Mouse (Mus musculus): Measurements from ENCODE around the gene Olfr1499. TPM values are rescaled to one million over a fixed set of nuclear protein-coding genes. Genes with fewer than 3 reads are reported as not detected.
"Not testable (repeated sequence)": the region's sequence is repeated elsewhere in the genome, so short reads cannot be mapped to it uniquely, and the experiment has no call there.

The Olfr1499 gene
- polyA plus RNA-seq (2015; fragmentation: Nextera tagmentation; extraction: Ambion mirVana): not detected in 2 replicates

DNA sequence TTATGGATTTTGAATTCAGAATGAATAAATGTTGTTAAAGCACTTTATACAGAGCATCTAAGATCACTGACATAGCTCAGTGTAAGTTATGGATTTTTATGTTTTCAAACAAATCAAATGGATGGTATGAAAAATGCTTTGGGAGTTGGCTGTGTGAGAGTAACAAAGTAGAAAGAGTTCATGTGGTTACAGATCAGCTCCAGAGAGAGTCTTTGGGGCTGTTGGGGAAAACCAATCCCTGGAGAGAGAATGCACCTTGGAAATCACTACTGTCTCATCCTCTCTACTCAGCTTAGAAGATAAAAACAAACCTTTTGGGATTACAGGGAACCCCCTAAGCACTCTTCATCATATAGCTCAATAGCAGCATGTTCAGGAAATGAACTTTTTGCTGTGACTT, at the start of gene Olfr1499:
TSS of gene Olfr1499 (minus strand) at position 101 of the 400 bp plus-strand sequence.
- no peak within 1 kb of the TSS for H3K4me3 ChIP-seq (ENCODE audit: low read depth, low read length)

DNA sequence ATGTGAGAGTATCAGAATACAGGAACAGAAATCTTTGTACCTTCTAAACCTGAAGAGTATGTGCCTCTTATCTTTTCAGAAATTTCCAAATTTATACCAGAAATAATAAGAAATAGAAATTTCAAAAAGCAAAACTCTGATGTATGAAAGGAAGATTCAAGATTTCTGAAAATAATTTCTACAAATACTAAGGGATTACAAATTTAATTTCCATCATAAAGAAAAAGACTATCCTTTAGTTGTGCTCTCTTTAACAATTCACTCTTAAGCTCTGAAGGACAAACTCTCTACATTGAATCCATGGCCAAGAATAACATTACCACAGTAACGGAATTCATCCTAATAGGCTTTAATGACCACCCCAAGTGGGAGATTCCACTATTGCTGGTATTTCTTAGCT, 42.2 kb upstream of the Olfr1499 start, which contains the start of gene Olfr1502:
TSS of gene Olfr1502 (plus strand) at position 301 of the 400 bp plus-strand sequence.
- Histone ChIP-seq H3K9me3 (ENCODE audit: control insufficient read depth) (no peaks in the 10 kb centered on the region), H3K9ac (ENCODE audit: low read depth, low read length) (no peak within 1 kb of the TSS), H3K4me2 (replicated peaks; ENCODE audit: low read depth) (no peak within 1 kb of the TSS), H3K27me3 (replicated peaks; ENCODE audit: control insufficient read depth, insufficient read depth, low read length) (no peaks in the 10 kb centered on the region), H3K36me3 (ENCODE audit: control insufficient read depth, insufficient read depth) (no peaks in the 10 kb centered on the region), H3K4me1 (replicated peaks; ENCODE audit: control insufficient read depth, insufficient read depth, low read length) (no peaks in the 10 kb centered on the region), H3K27ac (ENCODE audit: low read depth, low read length) (no peak within 1 kb of the TSS), H3K4me3 (ENCODE audit: low read depth, low read length) (no peak within 1 kb of the TSS)
- 79% methylated on average over 1 of the region's 1 CpGs for WGBS
- no peak for ATAC-seq
- TF ChIP-seq CTCF (IDR thresholded peaks at IDR 0.05; ENCODE audit: low read depth): no peak

More for the DNA sequence above, at the start of gene Olfr1499:
- Histone ChIP-seq H3K4me2 (replicated peaks; ENCODE audit: low read depth) (no peak within 1 kb of the TSS), H3K9ac (ENCODE audit: low read depth, low read length) (no peak within 1 kb of the TSS), H3K36me3 (ENCODE audit: control insufficient read depth, insufficient read depth) (no peaks in the 10 kb centered on the region), H3K27ac (ENCODE audit: low read depth, low read length) (no peak within 1 kb of the TSS), H3K4me1 (replicated peaks; ENCODE audit: control insufficient read depth, insufficient read depth, low read length) (no peaks in the 10 kb centered on the region), H3K27me3 (replicated peaks; ENCODE audit: control insufficient read depth, insufficient read depth, low read length) (no peaks in the 10 kb centered on the region), H3K9me3 (ENCODE audit: control insufficient read depth) (no peaks in the 10 kb centered on the region)
- TF ChIP-seq CTCF (IDR thresholded peaks at IDR 0.05; ENCODE audit: low read depth): no peak
- ATAC-seq: no peak

GRCm38 (mm10) chr19:13850592-13850991, 31.3 kb upstream of the Olfr1499 start, which contains the start of gene Olfr1501:
Gene Olfr1501 (minus strand): TSS chr19:13850692.
- not testable (repeated sequence) for H3K4me1 ChIP-seq (replicated peaks; ENCODE audit: control insufficient read depth, insufficient read depth, low read length); H3K4me2 ChIP-seq (replicated peaks; ENCODE audit: low read depth); H3K27me3 ChIP-seq (replicated peaks; ENCODE audit: control insufficient read depth, insufficient read depth, low read length); H3K36me3 ChIP-seq (ENCODE audit: control insufficient read depth, insufficient read depth); H3K27ac ChIP-seq (ENCODE audit: low read depth, low read length); H3K9me3 ChIP-seq (ENCODE audit: control insufficient read depth); H3K4me3 ChIP-seq (ENCODE audit: low read depth, low read length); H3K9ac ChIP-seq (ENCODE audit: low read depth, low read length); ATAC-seq

DNA sequence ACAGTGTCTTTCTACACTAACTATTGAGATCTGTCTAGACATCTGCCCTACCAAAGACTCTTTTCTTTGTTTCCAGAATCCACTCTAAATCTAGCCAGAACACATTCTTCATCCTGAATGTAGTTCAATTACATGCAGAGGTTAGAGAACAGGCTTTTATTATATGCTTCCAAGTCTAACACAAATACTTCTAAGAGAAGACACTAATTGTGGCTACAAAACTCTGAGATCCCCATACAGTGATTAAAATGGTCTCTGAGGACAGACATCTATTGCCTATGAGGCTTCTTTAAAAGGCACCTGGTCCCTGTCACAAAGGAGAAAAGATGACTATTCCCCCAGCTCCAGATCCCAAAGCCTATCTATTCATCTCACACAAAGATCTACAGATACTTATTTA, 11.1 kb upstream of the Olfr1499 start, which contains the start of gene Olfr1500:
TSS of gene Olfr1500 (minus strand) at position 101 of the 400 bp plus-strand sequence.
- H3K4me2 ChIP-seq (replicated peaks; ENCODE audit: low read depth): no peak within 1 kb of the TSS
- no peak for TF ChIP-seq CTCF (IDR thresholded peaks at IDR 0.05; ENCODE audit: low read depth)
- ATAC-seq: no peak
- no peak within 1 kb of the TSS for H3K27ac ChIP-seq (ENCODE audit: low read depth, low read length)
- H3K36me3 ChIP-seq (ENCODE audit: control insufficient read depth, insufficient read depth): no peaks in the 10 kb centered on the region
- H3K9ac ChIP-seq (ENCODE audit: low read depth, low read length): no peak within 1 kb of the TSS
- no peak within 1 kb of the TSS for H3K4me3 ChIP-seq (ENCODE audit: low read depth, low read length)
- H3K4me1 ChIP-seq (replicated peaks; ENCODE audit: control insufficient read depth, insufficient read depth, low read length): no peaks in the 10 kb centered on the region
- no peaks in the 10 kb centered on the region for H3K27me3 ChIP-seq (replicated peaks; ENCODE audit: control insufficient read depth, insufficient read depth, low read length)
- H3K9me3 ChIP-seq (ENCODE audit: control insufficient read depth): no peaks in the 10 kb centered on the region

DNA sequence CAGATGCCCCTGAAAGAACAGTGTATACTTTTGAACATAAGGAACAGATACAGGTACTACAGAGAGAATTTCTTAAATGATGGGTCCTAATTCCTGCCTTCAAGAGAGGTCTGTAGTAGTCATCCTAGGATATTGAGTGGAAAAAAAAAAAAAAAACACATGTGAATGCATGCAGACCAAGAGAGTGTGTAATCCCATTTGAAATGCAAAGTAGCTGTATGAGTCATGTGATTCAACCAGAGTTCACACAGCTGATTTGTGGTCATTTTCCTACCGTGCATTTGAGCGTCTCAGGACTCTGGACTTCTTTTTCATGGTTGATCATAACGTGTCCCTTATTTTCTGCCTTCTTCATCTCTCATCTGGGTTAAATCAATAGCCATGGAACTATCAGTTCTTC, 9.2 kb upstream of the Olfr1499 start:
- 74% methylated on average over 3 of the region's 3 CpGs for WGBS
- H3K4me1 ChIP-seq (replicated peaks; ENCODE audit: control insufficient read depth, insufficient read depth, low read length): no peaks in the 10 kb centered on the region

GRCm38 (mm10) chr19:13820847-13821246, 1.6 kb upstream of the Olfr1499 start:
- H3K27me3 ChIP-seq (replicated peaks; ENCODE audit: control insufficient read depth, insufficient read depth, low read length): no peaks in the 10 kb centered on the region
- no peaks in the 10 kb centered on the region for H3K36me3 ChIP-seq (ENCODE audit: control insufficient read depth, insufficient read depth)
- no peak overlapping the region for H3K27ac ChIP-seq (ENCODE audit: low read depth, low read length)
- WGBS: 61% methylated on average over 5 of the region's 5 CpGs
- ATAC-seq: no peak
- H3K9ac ChIP-seq (ENCODE audit: low read depth, low read length): no peak overlapping the region
- H3K4me2 ChIP-seq (replicated peaks; ENCODE audit: low read depth): no peak overlapping the region
- no peak for TF ChIP-seq CTCF (IDR thresholded peaks at IDR 0.05; ENCODE audit: low read depth)
- no peak overlapping the region for H3K4me3 ChIP-seq (ENCODE audit: low read depth, low read length)
- no peaks in the 10 kb centered on the region for H3K9me3 ChIP-seq (ENCODE audit: control insufficient read depth)
- no peaks in the 10 kb centered on the region for H3K4me1 ChIP-seq (replicated peaks; ENCODE audit: control insufficient read depth, insufficient read depth, low read length)

More for the DNA sequence above, 9.2 kb upstream of the Olfr1499 start:
- no peak for TF ChIP-seq CTCF (IDR thresholded peaks at IDR 0.05; ENCODE audit: low read depth)
- H3K4me2 ChIP-seq (replicated peaks; ENCODE audit: low read depth): no peak overlapping the region
- no peak overlapping the region for H3K27ac ChIP-seq (ENCODE audit: low read depth, low read length)
- no peaks in the 10 kb centered on the region for H3K36me3 ChIP-seq (ENCODE audit: control insufficient read depth, insufficient read depth)
- no peak overlapping the region for H3K4me3 ChIP-seq (ENCODE audit: low read depth, low read length)
- no peak overlapping the region for H3K9ac ChIP-seq (ENCODE audit: low read depth, low read length)
- no peaks in the 10 kb centered on the region for H3K27me3 ChIP-seq (replicated peaks; ENCODE audit: control insufficient read depth, insufficient read depth, low read length)
- no peaks in the 10 kb centered on the region for H3K9me3 ChIP-seq (ENCODE audit: control insufficient read depth)
- no peak for ATAC-seq

DNA sequence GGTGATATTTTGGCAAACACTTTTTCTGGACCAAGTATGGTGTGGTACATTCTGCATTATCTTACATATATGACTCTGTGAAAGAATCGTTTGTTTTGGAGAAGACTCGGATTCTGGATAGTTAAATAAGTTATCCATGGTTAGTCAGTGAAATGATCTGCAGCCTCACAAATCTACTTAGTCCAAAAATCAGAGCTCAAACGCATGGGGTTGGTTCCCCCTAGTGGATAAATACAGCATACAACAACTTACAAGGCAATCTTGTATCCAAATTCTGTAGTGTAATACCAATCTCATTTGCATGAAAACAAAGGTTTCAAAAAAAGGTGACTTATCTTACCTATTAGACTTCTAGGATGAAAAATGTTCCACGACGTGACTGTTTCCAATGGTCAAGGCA, 420 bp downstream of the Olfr1499 start:
- no peak for ATAC-seq
- Histone ChIP-seq H3K9ac (ENCODE audit: low read depth, low read length) (no peak overlapping the region), H3K4me3 (ENCODE audit: low read depth, low read length) (no peak overlapping the region), H3K36me3 (ENCODE audit: control insufficient read depth, insufficient read depth) (no peaks in the 10 kb centered on the region), H3K4me2 (replicated peaks; ENCODE audit: low read depth) (no peak overlapping the region), H3K4me1 (replicated peaks; ENCODE audit: control insufficient read depth, insufficient read depth, low read length) (no peaks in the 10 kb centered on the region), H3K9me3 (ENCODE audit: control insufficient read depth) (no peaks in the 10 kb centered on the region), H3K27ac (ENCODE audit: low read depth, low read length) (no peak overlapping the region), H3K27me3 (replicated peaks; ENCODE audit: control insufficient read depth, insufficient read depth, low read length) (no peaks in the 10 kb centered on the region)
- TF ChIP-seq CTCF (IDR thresholded peaks at IDR 0.05; ENCODE audit: low read depth): peak; percentile 50
- WGBS: 31% methylated on average over 5 of the region's 5 CpGs

Data from intestine, postnatal 0 days (tissue).